Mouse (Mus musculus) left cerebral cortex, postnatal 4 days (tissue): ENCODE data around the gene Zfp217. TPM values are rescaled to one million over a fixed set of nuclear protein-coding genes. Genes with fewer than 3 reads are reported as not detected.

Source experiments
- DNase-seq: peaks from one replicate; pipeline ENCODE4 v3.0.0-alpha.2; 2022
- intact Hi-C: fragments of 180-260 bp; cut with DNase I; formaldehyde crosslinking; loops from one replicate; pipeline ENCODE4 v1.15.1; 2025
- total RNA-seq, 2 experiments: library from RNA; stranded (reverse); gene quantifications; 2 replicates each; pipeline ENCODE4 v1.2.3; 2021

Zfp217 gene
- total RNA-seq, 2 experiments from 2014 or later: 3.8 to 4.0 TPM

GRCm38 (mm10) chr2:170135820-170136219, 12.1 kb downstream of the Zfp217 start:
- no peak for DNase-seq
- intact Hi-C loops: no loop called here

GRCm38 (mm10) chr2:170134026-170134690, 13.7 kb downstream of the Zfp217 start:
- intact Hi-C loops: no loop called here
- DNase-seq: no peak

- DNase-seq: peak; percentile 57
- intact Hi-C loops: no loop called here
Observed at GRCm38 (mm10) chr2:170133093-170133731, 14.7 kb downstream of the Zfp217 start.

- no peak for DNase-seq
- intact Hi-C loops: no loop called here
Observed at GRCm38 (mm10) chr2:170132716-170133092, 15.2 kb downstream of the Zfp217 start.

- intact Hi-C loops: no loop called here
Observed at GRCm38 (mm10) chr2:170131981-170132460, 15.9 kb downstream of the Zfp217 start.

GRCm38 (mm10) chr2:170130780-170131645, 16.9 kb downstream of the Zfp217 start:
- intact Hi-C loops: no loop called here
- DNase-seq: peak; percentile 90

More at GRCm38 (mm10) chr2:170131981-170132460, 15.9 kb downstream of the Zfp217 start:
- no peak for DNase-seq

- DNase-seq: peak; percentile 28
- intact Hi-C loops: no loop called here
Observed at GRCm38 (mm10) chr2:170129923-170130779, 17.8 kb downstream of the Zfp217 start.

- DNase-seq: no peak
- intact Hi-C loops: no loop called here
Observed at GRCm38 (mm10) chr2:170129248-170129922, 18.5 kb downstream of the Zfp217 start.

- intact Hi-C loops: no loop called here
- no peak for DNase-seq
Observed at GRCm38 (mm10) chr2:170128461-170129247, 19.2 kb downstream of the Zfp217 start.

GRCm38 (mm10) chr2:170127523-170127922, 20.4 kb downstream of the Zfp217 start:
- no peak for DNase-seq
- intact Hi-C loops: no loop called here

- no peak for DNase-seq
- intact Hi-C loops: no loop called here
Observed at GRCm38 (mm10) chr2:170126266-170126665, 21.6 kb downstream of the Zfp217 start.

GRCm38 (mm10) chr2:170122197-170122596, 25.7 kb downstream of the Zfp217 start:
- no peak for DNase-seq
- intact Hi-C loops: no loop called here

- intact Hi-C loops: no loop called here
- peak; percentile 17 for DNase-seq
Observed at GRCm38 (mm10) chr2:170120139-170121027, 27.5 kb downstream of the Zfp217 start.

- DNase-seq: peak; percentile 62
- intact Hi-C loops: loop anchor here (5.0 kb wide), 2 partner anchors 231 to 391 kb away; no protein-coding TSS in a partner anchor
Observed at GRCm38 (mm10) chr2:170116704-170117281, 31.1 kb downstream of the Zfp217 start.

- DNase-seq: no peak
- intact Hi-C loops: no loop called here
Observed at GRCm38 (mm10) chr2:170110306-170110705, 37.6 kb downstream of the Zfp217 start.

GRCm38 (mm10) chr2:170109528-170109927, 38.4 kb downstream of the Zfp217 start:
- intact Hi-C loops: no loop called here
- no peak for DNase-seq

GRCm38 (mm10) chr2:170107791-170108190, 40.1 kb downstream of the Zfp217 start:
- intact Hi-C loops: no loop called here
- DNase-seq: no peak

GRCm38 (mm10) chr2:170106000-170106399, 41.9 kb downstream of the Zfp217 start:
- DNase-seq: no peak
- intact Hi-C loops: no loop called here
